Mouse (Mus musculus): ENCODE measurements around the gene Cstf2t. TPM values are rescaled to one million over a fixed set of nuclear protein-coding genes. Genes with fewer than 3 reads are reported as not detected.

Gene Cstf2t
- total RNA-seq (2021): 10 to 100 TPM; 22.1 to 22.5 TPM
- long read RNA-seq, experiment 1, full-length matches to known transcripts: 37 of 37 reads
- long read RNA-seq, experiment 1, partial matches to known transcripts: 0 of 37 reads
- long read RNA-seq, experiment 1, other reads (novel, unspliced or antisense): 0 of 37 reads
- long read RNA-seq, experiment 2, full-length matches to known transcripts: 5 of 5 reads
- long read RNA-seq, experiment 2, partial matches to known transcripts: 0 of 5 reads
- long read RNA-seq, experiment 2, other reads (novel, unspliced or antisense): 0 of 5 reads

DNA sequence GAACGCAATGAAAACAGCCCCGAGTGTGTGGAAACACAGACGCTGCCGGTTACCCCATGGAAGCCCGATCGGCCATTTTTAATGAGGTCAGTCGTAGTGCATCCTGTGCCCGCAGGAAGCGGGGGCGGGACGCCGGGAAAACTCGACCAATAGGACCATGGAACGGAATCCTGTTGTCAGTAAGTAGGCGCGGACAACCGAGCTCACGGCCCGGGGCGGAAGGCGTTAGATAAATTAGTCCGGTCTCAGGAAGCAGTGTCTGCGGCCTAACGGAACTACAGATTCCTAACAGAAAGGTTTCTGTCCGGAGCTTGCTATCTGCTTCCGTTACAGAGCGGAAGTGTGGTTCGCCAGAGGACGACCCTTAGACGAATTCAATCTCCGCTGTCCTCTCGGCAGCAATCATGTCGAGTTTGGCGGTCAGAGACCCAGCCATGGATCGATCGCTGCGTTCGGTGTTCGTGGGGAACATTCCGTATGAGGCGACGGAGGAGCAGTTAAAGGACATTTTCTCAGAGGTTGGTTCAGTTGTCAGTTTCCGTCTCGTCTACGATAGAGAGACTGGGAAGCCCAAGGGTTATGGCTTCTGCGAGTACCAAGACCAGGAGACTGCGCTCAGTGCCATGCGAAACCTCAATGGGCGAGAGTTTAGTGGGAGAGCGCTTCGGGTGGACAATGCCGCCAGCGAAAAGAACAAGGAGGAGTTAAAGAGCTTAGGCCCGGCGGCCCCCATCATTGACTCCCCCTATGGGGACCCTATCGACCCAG lies at the start of gene Cstf2t:
Gene Cstf2t (plus strand): TSS at position 176 of the 768 bp plus-strand sequence.
- peak; percentile 99 to 100 for DNase-seq

GRCm38 (mm10) chr19:31038951-31039350 lies 43.7 kb upstream of the Cstf2t start:
- no peak for DNase-seq

GRCm38 (mm10) chr19:31040948-31041847 lies 41.4 kb upstream of the Cstf2t start:
- no peak for DNase-seq

- DNase-seq: no peak
These were observed 36.0 kb upstream of the Cstf2t start for GRCm38 (mm10) chr19:31046601-31047000.

GRCm38 (mm10) chr19:31064740-31065139 lies 17.9 kb upstream of the Cstf2t start:
- DNase-seq: no peak

GRCm38 (mm10) chr19:31065206-31065781 lies 17.3 kb upstream of the Cstf2t start:
- DNase-seq: no peak

- no peak for DNase-seq
These were observed 8.5 kb upstream of the Cstf2t start for GRCm38 (mm10) chr19:31073959-31074716.

- no peak for DNase-seq
These were observed 7.9 kb upstream of the Cstf2t start for GRCm38 (mm10) chr19:31074717-31075063.

DNA sequence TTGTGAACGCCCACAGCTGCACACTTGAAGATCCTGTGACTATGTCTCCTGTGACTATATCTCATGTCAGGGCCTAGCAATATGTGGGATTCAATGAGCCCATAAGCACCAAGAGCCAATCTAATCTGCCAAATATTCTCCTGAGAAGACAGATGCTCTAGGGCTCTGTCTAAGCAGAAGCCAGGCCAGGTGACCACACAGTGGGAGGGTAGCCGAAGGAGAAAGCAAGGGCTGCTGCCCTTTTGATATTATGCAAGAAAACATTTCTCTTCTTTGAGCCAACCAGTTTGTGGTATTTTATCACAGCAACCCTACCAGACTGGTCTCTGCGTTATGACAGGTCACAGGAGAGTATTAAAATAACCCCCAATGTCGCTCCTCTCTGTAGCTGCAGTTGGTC lies 6.5 kb upstream of the Cstf2t start:
- DNase-seq: no peak

- DNase-seq: no peak
These were observed 4.4 kb upstream of the Cstf2t start for GRCm38 (mm10) chr19:31078241-31078640.

- DNase-seq: no peak
These were observed 411 bp upstream of the Cstf2t start for GRCm38 (mm10) chr19:31082226-31082625.

- no peak for DNase-seq
These were observed 1.1 kb downstream of the Cstf2t start for GRCm38 (mm10) chr19:31083761-31084160.

DNA sequence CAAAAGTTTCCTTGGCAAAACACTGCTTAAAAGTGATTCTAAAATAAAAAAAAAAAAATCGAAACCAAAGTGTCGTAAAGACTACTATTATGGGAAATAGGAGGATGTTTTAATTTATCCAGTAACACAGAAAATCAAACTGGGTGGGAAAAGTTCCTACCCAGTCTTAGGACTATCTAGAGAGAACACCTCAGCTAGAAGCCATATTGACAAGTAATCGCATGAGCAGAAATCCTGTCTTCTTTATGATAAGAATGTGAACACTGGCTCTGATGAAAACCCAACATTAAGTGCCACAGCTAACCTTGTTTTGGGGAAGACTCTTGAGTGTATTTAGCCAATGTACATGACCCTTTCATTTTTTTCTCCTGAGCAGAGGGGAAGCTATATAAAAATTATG lies 15.2 kb downstream of the Cstf2t start:
- DNase-seq: no peak

DNA sequence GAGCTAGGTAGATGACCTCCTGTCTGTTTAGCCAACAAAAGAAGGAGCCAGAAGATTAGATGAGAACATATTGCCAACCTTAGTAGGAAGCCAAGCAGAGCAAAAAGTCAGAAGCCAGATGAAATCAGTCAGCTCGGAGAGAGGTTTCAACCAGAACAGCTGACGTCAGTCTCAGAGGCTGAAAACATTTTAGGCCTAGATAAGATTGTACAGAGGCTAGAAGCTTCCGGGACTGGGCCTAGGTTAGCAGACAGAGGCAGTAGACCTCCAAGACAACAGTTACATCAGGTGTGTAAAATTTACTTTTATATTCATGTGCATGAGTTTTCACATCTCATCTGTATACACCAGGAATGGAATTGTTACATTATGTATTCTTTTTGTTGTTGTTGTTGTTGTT lies 16.7 kb downstream of the Cstf2t start:
- no peak for DNase-seq

DNA sequence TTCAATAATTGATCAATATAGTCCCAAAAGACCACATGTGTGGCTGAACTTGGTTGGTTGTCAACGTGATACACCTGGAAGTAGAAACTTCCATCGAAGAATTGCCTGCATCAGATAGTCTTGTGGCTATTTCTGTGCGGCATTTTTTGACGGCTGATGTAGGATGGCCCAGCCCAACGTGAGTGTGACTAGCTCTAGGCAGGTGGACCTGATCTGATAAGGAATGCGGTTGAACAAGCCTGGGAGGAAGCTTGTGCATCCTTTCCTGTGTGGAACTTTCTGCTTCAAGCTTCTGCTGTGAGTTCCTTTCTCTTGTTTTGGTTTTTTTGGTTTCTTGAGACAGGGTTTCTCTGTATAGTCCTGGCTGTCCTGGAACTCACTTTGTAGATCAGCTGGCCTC lies 22.1 kb downstream of the Cstf2t start:
- DNase-seq: no peak

DNA sequence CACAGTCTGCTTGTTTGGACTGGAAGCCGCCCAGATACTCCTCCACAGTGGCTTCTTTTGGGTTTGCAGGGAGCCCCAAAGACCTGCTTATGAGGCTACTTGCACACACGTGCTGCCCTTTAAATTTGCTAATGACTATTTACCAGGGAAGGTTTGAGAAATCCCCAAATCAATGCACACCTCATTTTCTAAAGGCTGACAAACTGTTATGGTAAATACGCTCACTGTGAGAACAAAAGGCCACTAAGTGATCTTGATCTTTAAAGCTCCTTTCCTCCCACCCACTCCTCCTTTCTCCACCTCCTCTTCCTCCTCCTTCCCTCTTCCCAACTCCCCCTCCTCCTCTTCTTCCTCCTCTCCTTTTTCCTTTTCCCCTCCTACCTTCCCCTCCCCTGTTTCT lies 23.4 kb downstream of the Cstf2t start:
- no peak for DNase-seq

- no peak for DNase-seq
These were observed 24.4 kb downstream of the Cstf2t start for GRCm38 (mm10) chr19:31106835-31107554.

DNA sequence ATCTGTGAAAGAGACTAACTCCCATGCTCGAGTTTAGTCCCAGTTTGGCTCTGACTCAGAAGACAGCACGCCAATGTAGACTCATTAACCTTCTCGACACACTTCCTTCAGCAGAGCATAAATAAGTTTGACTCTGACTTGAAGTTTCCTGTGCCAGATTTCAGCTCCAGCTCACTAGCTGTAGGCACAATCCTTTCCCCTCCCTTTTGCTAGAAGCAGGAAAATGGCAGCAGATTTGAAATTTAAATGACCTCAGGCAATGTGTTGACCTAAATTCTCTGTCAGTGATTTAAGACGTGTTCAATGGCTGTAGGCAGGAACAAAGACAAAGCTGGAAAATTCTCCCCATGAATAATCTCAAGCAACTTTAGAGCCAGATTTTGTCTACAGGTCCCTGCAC lies 32.1 kb downstream of the Cstf2t start:
- peak in 1 of 2 experiments; percentile 2 for DNase-seq

GRCm38 (mm10) chr19:31124628-31125027 lies 42.0 kb downstream of the Cstf2t start:
- DNase-seq: no peak

DNA sequence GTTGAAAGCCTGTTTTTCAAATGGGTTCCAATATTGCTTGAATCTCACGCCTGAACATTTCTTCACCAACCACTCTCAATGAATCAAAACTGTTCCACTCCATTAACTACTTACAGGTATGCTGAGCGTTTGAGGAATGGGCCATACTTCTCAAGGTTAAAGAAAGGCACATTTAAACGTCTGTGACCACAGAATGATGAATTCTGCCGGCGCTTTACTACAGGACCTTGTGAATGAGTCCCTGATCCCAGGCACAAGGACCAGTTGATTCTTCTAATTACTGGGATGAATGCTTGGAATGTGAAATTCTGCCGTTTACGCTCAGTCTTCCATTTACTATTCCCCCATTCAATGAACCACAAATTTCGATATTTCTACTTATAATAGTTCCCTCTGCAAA lies 50.0 kb downstream of the Cstf2t start:
- no peak for DNase-seq

GRCm38 (mm10) chr19:31136316-31136715 lies 53.7 kb downstream of the Cstf2t start:
- no peak for DNase-seq

Measured in adrenal gland, postnatal 36 days (tissue).